Mouse (Mus musculus) neural tube, embryonic 12.5 days (tissue): ENCODE measurements at regions not wholly inside any gene's neighbourhood (a gene's known extent, or its start where the extent isn't known, plus 50 kb on each side); places are given as distances from the start of the nearest gene placed in this dataset.
"Not testable (repeated sequence)": the region's sequence is repeated elsewhere in the genome, so short reads cannot be mapped to it uniquely, and the experiment has no call there.

Experiments used
- ATAC-seq: fragments of 200-750 bp; cut with Nextera tagmentation; 2 replicates; pipeline ENCODE4 v1.8.0; 2017; ENCODE audit warnings: low read depth, mild to moderate bottlenecking, moderate TSS enrichment, moderate library complexity; ENCODE audit not compliant: low FRiP score
- H3K27ac ChIP-seq: fragments of 300-500 bp; sonication (generic); 2 replicates; pipeline ENCODE4 v1.5.1; 2016
- H3K27me3 ChIP-seq: fragments of 300-500 bp; sonication (generic); replicated peaks from 2 replicates; pipeline ENCODE4 v1.6.1; 2016; ENCODE audit warnings: mild to moderate bottlenecking
- H3K36me3 ChIP-seq: fragments of 300-500 bp; sonication (generic); 2 replicates; pipeline ENCODE4 v1.6.1; 2016; ENCODE audit warnings: mild to moderate bottlenecking
- H3K4me1 ChIP-seq: fragments of 300-500 bp; sonication (generic); 2 replicates; pipeline ENCODE4 v1.6.1; 2016
- H3K4me2 ChIP-seq: fragments of 300-500 bp; sonication (generic); replicated peaks from 2 replicates; pipeline ENCODE4 v1.6.1; 2016; ENCODE audit warnings: mild to moderate bottlenecking
- H3K4me3 ChIP-seq: fragments of 300-500 bp; sonication (generic); 2 replicates; pipeline ENCODE4 v1.5.1; 2016
- H3K9ac ChIP-seq: fragments of 300-500 bp; sonication (generic); 2 replicates; pipeline ENCODE4 v1.6.1; 2016; ENCODE audit warnings: mild to moderate bottlenecking
- H3K9me3 ChIP-seq: fragments of 300-500 bp; sonication (generic); 2 replicates; pipeline ENCODE4 v1.6.1; 2016; ENCODE audit warnings: mild to moderate bottlenecking
- WGBS: fragments of 180-500 bp; shearing (Covaris S2); methylation state at CpG from one replicate; pipeline ENCODE4 v1.1.7; 2016; 5-methylcytosine and 5-hydroxymethylcytosine counted together

- Histone ChIP-seq H3K4me1 (peaks cover 19% of the 10 kb centered on the region), H3K4me3 (no peak overlapping the region), H3K9me3 (no peaks in the 10 kb centered on the region), H3K27me3 (no peaks in the 10 kb centered on the region), H3K27ac (no peak overlapping the region), H3K4me2 (no peak overlapping the region), H3K9ac (no peak overlapping the region), H3K36me3 (no peaks in the 10 kb centered on the region)
- ATAC-seq: no peak
- 93% methylated on average over 3 of the region's 3 CpGs for WGBS
Measured at GRCm38 (mm10) chr2:48315306-48315705, 498.6 kb upstream of the Acvr2a start.

- H3K4me3 ChIP-seq: no peak overlapping the region
- WGBS: 75% methylated on average over 8 of the region's 8 CpGs
- no peak for ATAC-seq
Measured at GRCm38 (mm10) chr2:48316180-48316889, 497.6 kb upstream of the Acvr2a start.

GRCm38 (mm10) chr2:48317821-48318220 is 496.1 kb upstream of the Acvr2a start:
- H3K9me3 ChIP-seq: no peaks in the 10 kb centered on the region
- peak overlapping the region; percentile 38; the same call in 1 of the 2 replicates for H3K4me2 ChIP-seq
- H3K27me3 ChIP-seq: no peaks in the 10 kb centered on the region
- H3K4me3 ChIP-seq: no peak overlapping the region
- H3K27ac ChIP-seq: no peak overlapping the region
- H3K4me1 ChIP-seq: peaks cover 19% of the 10 kb centered on the region
- ATAC-seq: peak; percentile 33
- WGBS: 31% methylated on average over 7 of the region's 7 CpGs
- H3K9ac ChIP-seq: no peak overlapping the region
- H3K36me3 ChIP-seq: no peaks in the 10 kb centered on the region

More at GRCm38 (mm10) chr2:48316180-48316889, 497.6 kb upstream of the Acvr2a start:
- H3K4me1 ChIP-seq: peaks cover 19% of the 10 kb centered on the region
- no peaks in the 10 kb centered on the region for H3K9me3 ChIP-seq
- no peak overlapping the region for H3K27ac ChIP-seq
- H3K4me2 ChIP-seq: no peak overlapping the region
- H3K36me3 ChIP-seq: no peaks in the 10 kb centered on the region
- no peak overlapping the region for H3K9ac ChIP-seq
- no peaks in the 10 kb centered on the region for H3K27me3 ChIP-seq

- no peaks in the 10 kb centered on the region for H3K9me3 ChIP-seq
- no peaks in the 10 kb centered on the region for H3K36me3 ChIP-seq
- peaks cover 19% of the 10 kb centered on the region for H3K4me1 ChIP-seq
- peak; percentile 77 for ATAC-seq
- H3K9ac ChIP-seq: no peak overlapping the region
- H3K27me3 ChIP-seq: no peaks in the 10 kb centered on the region
- H3K27ac ChIP-seq: no peak overlapping the region
- peak overlapping the region; percentile 16; the same call in 1 of the 2 replicates for H3K4me2 ChIP-seq
- 3% methylated on average over 8 of the region's 8 CpGs for WGBS
- H3K4me3 ChIP-seq: no peak overlapping the region
Measured at GRCm38 (mm10) chr2:48318384-48319030, 495.4 kb upstream of the Acvr2a start.

DNA sequence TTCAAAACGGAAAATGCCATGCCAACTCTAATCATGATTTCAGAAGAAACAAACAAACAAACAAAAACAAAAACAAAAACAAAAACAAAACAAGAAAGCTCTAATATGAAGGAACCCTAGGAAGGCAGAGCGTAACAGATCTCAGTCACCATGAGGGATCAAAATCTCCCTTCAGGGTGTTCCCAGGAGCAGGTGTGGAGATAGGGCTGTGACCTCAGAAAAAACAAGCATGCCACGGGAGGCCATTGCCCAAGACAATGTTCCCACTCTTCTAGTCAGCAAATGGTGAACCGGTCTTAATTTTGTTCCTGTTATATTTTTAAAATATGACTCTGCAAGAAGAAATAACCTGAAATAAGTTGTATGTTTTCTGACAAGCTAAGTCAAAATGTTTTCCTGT is 492.4 kb upstream of the Acvr2a start:
- H3K9ac ChIP-seq: no peak overlapping the region
- H3K27me3 ChIP-seq: no peaks in the 10 kb centered on the region
- H3K4me3 ChIP-seq: no peak overlapping the region
- no peak for ATAC-seq
- whole genome bisulfite sequencing: 85% methylated on average over 4 of the region's 4 CpGs
- H3K4me1 ChIP-seq: peaks cover 19% of the 10 kb centered on the region
- no peaks in the 10 kb centered on the region for H3K9me3 ChIP-seq
- no peaks in the 10 kb centered on the region for H3K36me3 ChIP-seq
- no peak overlapping the region for H3K27ac ChIP-seq
- H3K4me2 ChIP-seq: no peak overlapping the region

- Histone ChIP-seq H3K4me1 (peaks cover 19% of the 10 kb centered on the region), H3K9me3 (no peaks in the 10 kb centered on the region), H3K27me3 (no peaks in the 10 kb centered on the region), H3K4me2 (no peak overlapping the region), H3K36me3 (no peaks in the 10 kb centered on the region), H3K4me3 (no peak overlapping the region), H3K27ac (no peak overlapping the region), H3K9ac (no peak overlapping the region)
- 84% methylated on average over 5 of the region's 5 CpGs for WGBS
- no peak for ATAC-seq
Measured at GRCm38 (mm10) chr2:48322278-48322677, 491.6 kb upstream of the Acvr2a start.

DNA sequence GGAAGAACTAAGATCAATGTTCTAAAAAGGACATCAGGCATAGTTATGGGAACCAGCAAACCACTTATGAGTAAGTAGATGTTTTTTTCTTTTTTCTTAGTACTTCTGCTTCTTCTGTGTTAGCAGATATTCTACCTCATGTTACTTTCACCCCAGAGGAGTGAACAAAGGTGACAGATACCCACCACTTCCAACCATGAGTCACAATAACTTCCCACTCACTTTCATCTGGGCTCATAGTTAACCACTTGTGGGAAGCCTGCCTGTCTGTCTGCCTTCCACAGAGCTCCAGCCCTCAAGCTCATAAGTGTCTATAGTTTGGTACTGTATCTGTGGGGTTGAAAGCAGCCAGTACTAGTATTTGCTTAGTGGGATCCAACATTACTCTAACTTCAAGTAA is 485.7 kb upstream of the Acvr2a start:
- no peaks in the 10 kb centered on the region for H3K27me3 ChIP-seq
- no peak overlapping the region for H3K9ac ChIP-seq
- no peak overlapping the region for H3K4me2 ChIP-seq
- H3K27ac ChIP-seq: no peak overlapping the region
- no peak for ATAC-seq
- no peaks in the 10 kb centered on the region for H3K36me3 ChIP-seq
- H3K4me3 ChIP-seq: no peak overlapping the region
- H3K4me1 ChIP-seq: no peaks in the 10 kb centered on the region
- no peaks in the 10 kb centered on the region for H3K9me3 ChIP-seq

GRCm38 (mm10) chr2:48332783-48333182 is 481.1 kb upstream of the Acvr2a start:
- Histone ChIP-seq H3K4me1 (no peaks in the 10 kb centered on the region), H3K9ac (no peak overlapping the region), H3K27ac (no peak overlapping the region), H3K9me3 (no peaks in the 10 kb centered on the region), H3K4me3 (no peak overlapping the region), H3K4me2 (no peak overlapping the region), H3K36me3 (no peaks in the 10 kb centered on the region), H3K27me3 (no peaks in the 10 kb centered on the region)
- WGBS: 72% methylated on average over 10 of the region's 10 CpGs
- ATAC-seq: no peak

DNA sequence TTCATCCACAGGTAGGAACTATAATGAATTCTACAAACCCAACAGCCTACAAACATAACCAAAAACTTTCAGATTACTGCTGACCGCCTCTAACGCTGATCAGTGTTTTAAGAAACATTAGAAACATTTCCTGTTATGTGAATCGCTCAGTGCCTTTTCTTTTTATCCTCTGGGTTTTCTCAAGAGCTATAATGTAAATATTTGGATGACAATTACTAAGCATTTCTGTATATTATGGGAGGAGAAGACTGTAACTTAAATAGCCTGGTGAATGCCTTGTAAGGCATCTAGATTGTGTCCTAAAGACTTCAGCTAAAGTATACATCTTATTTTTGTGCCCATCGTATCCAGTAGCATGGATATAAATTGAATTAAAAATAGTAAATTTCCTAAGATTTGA is 465.9 kb upstream of the Acvr2a start:
- H3K36me3 ChIP-seq: no peaks in the 10 kb centered on the region
- no peak overlapping the region for H3K4me2 ChIP-seq
- WGBS: 91% methylated on average over 4 of the region's 4 CpGs
- no peak overlapping the region for H3K9ac ChIP-seq
- ATAC-seq: no peak
- H3K27ac ChIP-seq: no peak overlapping the region
- no peaks in the 10 kb centered on the region for H3K27me3 ChIP-seq
- H3K4me3 ChIP-seq: no peak overlapping the region
- no peaks in the 10 kb centered on the region for H3K9me3 ChIP-seq
- no peaks in the 10 kb centered on the region for H3K4me1 ChIP-seq

DNA sequence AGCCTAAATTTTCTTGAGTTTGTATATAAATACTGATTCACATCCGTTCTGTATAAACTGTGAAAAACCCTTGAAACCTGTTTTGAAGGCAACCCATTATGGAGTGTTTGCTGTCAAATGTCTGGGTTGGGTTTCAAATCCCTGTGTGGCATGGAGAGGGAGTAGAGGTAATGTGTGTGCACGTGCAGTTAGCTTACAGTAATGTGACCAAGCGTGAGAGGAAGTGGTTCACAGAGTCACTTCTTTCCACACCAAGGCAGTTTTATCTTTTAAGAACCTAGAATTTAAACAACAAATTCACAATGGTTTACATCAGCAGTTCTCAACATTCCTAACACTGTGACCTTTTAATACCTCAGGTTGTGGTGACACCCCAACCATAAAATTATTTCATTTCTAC is 464.1 kb upstream of the Acvr2a start:
- 83% methylated on average over 3 of the region's 3 CpGs for WGBS
- Histone ChIP-seq H3K9ac (no peak overlapping the region), H3K27me3 (no peaks in the 10 kb centered on the region), H3K27ac (no peak overlapping the region), H3K4me1 (no peaks in the 10 kb centered on the region), H3K4me2 (no peak overlapping the region), H3K36me3 (no peaks in the 10 kb centered on the region), H3K9me3 (no peaks in the 10 kb centered on the region), H3K4me3 (no peak overlapping the region)
- no peak for ATAC-seq

DNA sequence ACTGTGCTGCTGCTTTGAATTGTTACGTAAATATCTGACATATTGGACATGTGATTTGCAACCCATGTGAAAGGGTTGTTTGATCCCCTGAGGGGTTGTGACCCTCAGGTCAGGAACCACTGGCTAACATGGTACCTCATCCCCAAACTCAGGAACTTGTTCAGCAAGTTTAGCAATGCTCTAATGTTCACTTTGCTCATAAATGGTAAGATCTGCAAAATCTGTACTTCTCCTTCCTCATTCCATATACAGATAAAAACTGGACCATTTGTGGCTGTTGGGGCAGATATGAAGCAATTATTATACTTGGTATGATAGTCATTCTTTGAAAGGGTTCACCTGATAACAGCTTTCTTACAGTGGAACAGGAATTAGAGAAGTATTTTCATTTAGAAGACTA is 463.7 kb upstream of the Acvr2a start:
- Histone ChIP-seq H3K4me2 (no peak overlapping the region), H3K36me3 (no peaks in the 10 kb centered on the region), H3K9me3 (no peaks in the 10 kb centered on the region), H3K4me1 (no peaks in the 10 kb centered on the region), H3K9ac (no peak overlapping the region), H3K27me3 (no peaks in the 10 kb centered on the region), H3K4me3 (no peak overlapping the region), H3K27ac (no peak overlapping the region)
- no peak for ATAC-seq
- WGBS: 83% methylated on average over 1 of the region's 1 CpGs

DNA sequence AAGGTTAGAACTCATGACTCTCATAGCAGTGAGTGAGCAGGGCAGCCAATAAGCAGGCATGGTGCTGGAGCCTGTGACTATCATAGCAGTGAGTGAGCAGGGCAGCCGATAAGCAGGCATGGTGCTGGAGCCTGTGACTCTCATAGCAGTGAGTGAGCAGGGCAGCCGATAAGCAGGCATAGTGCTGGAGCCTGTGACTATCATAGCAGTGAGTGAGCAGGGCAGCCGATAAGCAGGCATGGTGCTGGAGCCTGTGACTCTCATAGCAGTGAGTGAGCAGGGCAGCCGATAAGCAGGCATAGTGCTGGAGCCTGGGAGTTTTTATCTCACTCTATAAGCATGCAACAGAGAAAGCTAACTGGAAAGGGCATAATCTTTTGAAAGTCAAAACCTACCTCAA is 442.3 kb upstream of the Acvr2a start:
- not testable (repeated sequence) for H3K4me2 ChIP-seq, ATAC-seq, H3K27me3 ChIP-seq, H3K9me3 ChIP-seq, H3K36me3 ChIP-seq, H3K4me3 ChIP-seq, H3K27ac ChIP-seq, H3K9ac ChIP-seq, H3K4me1 ChIP-seq
- 86% methylated on average over 4 of the region's 4 CpGs for WGBS

DNA sequence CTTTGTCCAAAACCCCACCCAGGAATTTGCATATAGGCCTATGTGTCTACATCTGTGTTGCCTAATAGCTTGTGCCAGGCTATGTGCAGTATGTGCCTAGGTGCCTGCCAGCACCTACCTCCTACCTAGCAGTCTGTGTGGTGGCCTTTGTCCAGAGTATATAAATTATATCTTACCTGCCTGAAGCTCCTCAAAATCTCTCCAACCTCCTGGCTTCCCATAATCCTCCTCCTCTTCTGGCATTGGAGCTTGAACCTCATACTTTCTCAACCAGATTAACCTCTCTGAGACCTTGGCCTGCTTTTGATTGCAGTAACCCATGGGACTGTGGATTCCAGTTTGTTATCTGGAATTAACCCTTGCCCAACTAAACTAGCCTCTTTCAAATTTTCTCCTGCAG is 440.8 kb upstream of the Acvr2a start:
- no peak overlapping the region for H3K27ac ChIP-seq
- no peaks in the 10 kb centered on the region for H3K36me3 ChIP-seq
- H3K9ac ChIP-seq: no peak overlapping the region
- no peak overlapping the region for H3K4me2 ChIP-seq
- ATAC-seq: no peak
- no peak overlapping the region for H3K4me3 ChIP-seq
- no peaks in the 10 kb centered on the region for H3K4me1 ChIP-seq
- no peaks in the 10 kb centered on the region for H3K27me3 ChIP-seq
- no peaks in the 10 kb centered on the region for H3K9me3 ChIP-seq
